Mouse (Mus musculus): Measurements from ENCODE around the gene Insr. TPM values are rescaled to one million over a fixed set of nuclear protein-coding genes. Genes with fewer than 3 reads are reported as not detected.

The Insr gene
- polyA plus RNA-seq, 1 experiment from 2014 or later = 40.2 TPM

DNA sequence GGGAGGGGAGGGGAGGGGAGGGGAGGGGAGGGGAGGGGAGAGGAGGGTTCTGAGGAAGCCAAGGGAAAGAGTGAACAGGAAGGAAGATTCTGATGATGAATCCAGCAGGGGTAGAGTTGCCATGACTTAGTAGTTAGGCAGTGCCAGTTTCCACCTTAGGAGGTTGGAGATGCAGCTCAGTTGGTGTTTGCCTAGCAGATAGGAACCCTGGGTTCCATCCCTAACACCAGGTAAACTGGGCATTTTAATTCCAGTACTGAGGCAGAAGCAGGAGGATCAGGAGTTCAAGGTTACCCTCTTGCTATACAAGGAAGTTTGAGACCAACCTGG is 56.8 kb downstream of the Insr start:
- Histone ChIP-seq H3K9ac (no peak overlapping the region), H3K27ac (no peak overlapping the region), H3K4me2 (replicated peaks) (no peak overlapping the region), H3K4me1 (peaks cover 11% of the 10 kb centered on the region), H3K9me3 (no peaks in the 10 kb centered on the region), H3K27me3 (no peaks in the 10 kb centered on the region), H3K36me3 (no peaks in the 10 kb centered on the region), H3K4me3 (no peak overlapping the region)
- no peak for ATAC-seq (ENCODE audit: low FRiP score, low read depth)

DNA sequence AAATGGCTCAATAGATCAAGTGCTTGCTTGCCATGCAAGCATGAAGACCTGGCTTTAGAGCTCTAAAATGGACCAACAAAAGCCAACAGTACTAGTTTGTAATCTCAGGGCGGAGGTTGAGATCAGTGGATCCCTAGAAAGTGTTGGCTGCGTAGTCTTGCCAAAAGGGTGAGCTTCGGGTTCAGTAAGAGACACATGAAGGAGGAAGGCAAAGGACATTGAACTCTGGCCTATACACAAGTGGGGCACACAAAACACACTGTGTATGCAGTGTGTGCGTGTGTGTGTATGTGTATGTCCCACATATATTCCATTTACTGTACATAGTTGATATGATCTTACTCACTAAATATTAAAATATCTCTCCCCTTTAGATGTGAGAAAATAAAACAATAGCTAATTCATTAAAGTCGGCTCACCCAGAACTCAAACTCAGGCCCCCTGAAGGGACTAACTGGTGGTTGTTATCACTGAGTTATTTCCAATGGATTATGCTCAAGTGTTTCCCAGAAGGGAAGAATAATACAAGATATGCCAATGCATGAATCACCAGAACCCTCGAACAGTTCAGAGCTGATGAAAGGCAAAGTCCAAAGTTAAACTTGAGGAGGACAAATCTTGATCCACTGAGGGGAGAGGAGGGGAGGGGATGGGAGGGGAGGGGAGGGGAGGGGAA is 57.3 kb downstream of the Insr start:
- no peaks in the 10 kb centered on the region for H3K9me3 ChIP-seq
- H3K4me2 ChIP-seq (replicated peaks) = peak overlapping the region; percentile 85
- H3K4me1 ChIP-seq = peaks cover 12% of the 10 kb centered on the region
- H3K36me3 ChIP-seq = no peaks in the 10 kb centered on the region
- peak overlapping the region; percentile 58 for H3K4me3 ChIP-seq
- WGBS = 78% methylated on average over 6 of the region's 6 CpGs
- peak overlapping the region; percentile 82 for H3K9ac ChIP-seq
- no peak for ATAC-seq (ENCODE audit: low FRiP score, low read depth)
- 0 out of 2 replicates have a peak overlapping the region, but pooled peaks have one; percentile 84 for H3K27ac ChIP-seq
- H3K27me3 ChIP-seq = no peaks in the 10 kb centered on the region

DNA sequence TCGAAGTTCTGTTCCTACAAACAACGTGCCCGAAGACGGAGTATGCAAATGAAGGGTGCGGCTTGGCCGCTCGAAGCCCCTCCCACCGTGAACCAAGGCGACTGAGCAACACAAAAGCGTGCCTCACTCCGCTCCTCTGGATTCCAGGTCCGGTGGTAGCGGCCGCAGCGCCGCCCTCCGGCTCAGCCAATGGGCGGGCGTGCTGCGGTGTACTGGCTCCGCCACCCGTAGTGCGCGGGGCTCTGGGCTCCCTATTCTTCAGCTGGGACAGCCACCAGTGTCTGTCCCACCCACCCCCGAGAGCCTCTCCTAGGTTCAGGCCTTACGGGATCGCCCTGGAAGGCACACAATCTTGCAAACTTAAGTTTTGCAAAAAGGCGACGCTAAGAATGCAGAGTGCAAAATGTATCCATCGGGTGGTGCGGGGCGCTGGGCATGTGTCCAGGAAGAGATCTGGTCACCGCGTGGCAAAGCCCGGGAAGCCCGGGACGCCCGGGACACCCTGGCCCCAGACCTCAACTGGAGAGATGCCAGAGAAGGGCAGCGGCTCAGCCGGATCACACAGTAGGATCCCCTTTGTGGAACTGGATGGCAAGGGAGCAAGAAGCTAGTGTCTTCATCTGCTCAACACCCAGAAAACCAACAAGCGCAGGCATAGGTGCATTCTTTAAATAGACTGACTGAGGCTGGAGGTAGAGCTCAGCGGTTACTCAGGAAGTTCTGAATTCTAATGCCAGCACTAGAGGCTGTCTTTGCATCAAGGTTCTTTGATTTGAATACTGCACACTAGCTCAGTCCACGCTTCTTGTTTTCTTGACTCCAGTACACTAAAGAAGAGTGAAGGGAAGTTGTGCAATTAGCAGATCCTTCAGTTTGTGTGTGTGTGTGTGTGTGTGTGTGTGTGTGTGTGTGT is 58.1 kb downstream of the Insr start:
- Histone ChIP-seq H3K9ac (peak overlapping the region; percentile 82), H3K4me1 (peaks cover 20% of the 10 kb centered on the region), H3K4me2 (replicated peaks) (peak overlapping the region; percentile 85), H3K4me3 (peak overlapping the region; percentile 58), H3K27me3 (no peaks in the 10 kb centered on the region), H3K27ac (peak overlapping the region; percentile 84), H3K9me3 (no peaks in the 10 kb centered on the region), H3K36me3 (no peaks in the 10 kb centered on the region)
- 1% methylated on average over 43 of the region's 43 CpGs for WGBS
- peak; percentile 100 for ATAC-seq (ENCODE audit: low FRiP score, low read depth)

GRCm38 (mm10) chr8:3220502-3220901 is 58.9 kb downstream of the Insr start:
- no peaks in the 10 kb centered on the region for H3K27me3 ChIP-seq
- H3K36me3 ChIP-seq = no peaks in the 10 kb centered on the region
- no peaks in the 10 kb centered on the region for H3K9me3 ChIP-seq
- WGBS = 3% methylated on average over 9 of the region's 9 CpGs
- peak overlapping the region; percentile 85 for H3K4me2 ChIP-seq (replicated peaks)
- H3K4me1 ChIP-seq = peaks cover 25% of the 10 kb centered on the region
- H3K27ac ChIP-seq = peak overlapping the region; percentile 84; the same call in 1 of the 2 replicates
- peak; percentile 62 for ATAC-seq (ENCODE audit: low FRiP score, low read depth)
- peak overlapping the region; percentile 58 for H3K4me3 ChIP-seq
- peak overlapping the region; percentile 36; the same call in 1 of the 2 replicates for H3K9ac ChIP-seq

GRCm38 (mm10) chr8:3219921-3220411 is 59.5 kb downstream of the Insr start:
- Histone ChIP-seq H3K9me3 (no peaks in the 10 kb centered on the region), H3K4me2 (replicated peaks) (peak overlapping the region; percentile 85), H3K27me3 (no peaks in the 10 kb centered on the region), H3K36me3 (no peaks in the 10 kb centered on the region), H3K4me1 (peaks cover 29% of the 10 kb centered on the region), H3K9ac (no peak overlapping the region; the same call in 1 of the 2 replicates), H3K4me3 (no peak overlapping the region), H3K27ac (peak overlapping the region; percentile 84; the same call in 1 of the 2 replicates)
- WGBS = 85% methylated on average over 12 of the region's 12 CpGs
- no peak for ATAC-seq (ENCODE audit: low FRiP score, low read depth)

- no peaks in the 10 kb centered on the region for H3K9me3 ChIP-seq
- no peak for ATAC-seq (ENCODE audit: low FRiP score, low read depth)
- WGBS = 82% methylated on average over 3 of the region's 3 CpGs
- no peak overlapping the region for H3K4me3 ChIP-seq
- no peak overlapping the region for H3K27ac ChIP-seq
- no peak overlapping the region for H3K9ac ChIP-seq
- H3K4me2 ChIP-seq (replicated peaks) = no peak overlapping the region
- no peaks in the 10 kb centered on the region for H3K36me3 ChIP-seq
- peaks cover 29% of the 10 kb centered on the region for H3K4me1 ChIP-seq
- no peaks in the 10 kb centered on the region for H3K27me3 ChIP-seq
Measured at GRCm38 (mm10) chr8:3219266-3219665, 60.2 kb downstream of the Insr start.

DNA sequence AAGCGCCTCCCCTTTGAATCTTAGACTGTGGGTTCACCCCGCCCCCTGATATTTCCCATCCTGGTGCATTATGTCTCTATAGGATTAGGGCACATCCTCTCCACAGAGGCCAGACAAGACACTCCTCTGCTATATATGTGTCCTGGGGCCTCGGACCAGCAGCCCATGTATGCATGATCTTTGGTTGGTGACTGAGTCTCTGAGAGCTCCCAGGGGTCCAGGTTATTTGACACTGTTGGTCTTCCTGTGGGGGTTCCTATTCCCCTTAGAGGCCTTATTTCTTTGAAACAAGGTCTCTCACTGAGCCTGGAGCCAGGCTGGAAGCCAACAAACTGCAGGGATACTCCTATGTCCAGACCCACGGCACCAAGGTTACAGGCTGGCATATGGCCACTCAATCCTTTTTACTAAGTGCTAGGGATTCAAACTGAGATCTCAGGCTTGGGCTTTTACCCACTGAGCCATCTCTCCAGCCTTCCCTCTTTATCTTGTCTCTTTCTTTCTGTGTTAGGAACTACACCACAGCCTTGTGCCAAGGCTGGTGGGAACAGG is 62.8 kb downstream of the Insr start:
- Histone ChIP-seq H3K27ac (no peak overlapping the region), H3K9me3 (no peaks in the 10 kb centered on the region), H3K4me2 (replicated peaks) (no peak overlapping the region), H3K9ac (no peak overlapping the region), H3K27me3 (no peaks in the 10 kb centered on the region), H3K4me1 (peaks cover 25% of the 10 kb centered on the region), H3K4me3 (no peak overlapping the region), H3K36me3 (peaks cover 3% of the 10 kb centered on the region)
- WGBS = 67% methylated on average over 4 of the region's 4 CpGs
- ATAC-seq (ENCODE audit: low FRiP score, low read depth) = no peak

GRCm38 (mm10) chr8:3215561-3215960 is 63.9 kb downstream of the Insr start:
- no peak for ATAC-seq (ENCODE audit: low FRiP score, low read depth)
- Histone ChIP-seq H3K4me1 (peaks cover 22% of the 10 kb centered on the region), H3K9ac (no peak overlapping the region), H3K4me2 (replicated peaks) (no peak overlapping the region), H3K4me3 (no peak overlapping the region), H3K9me3 (no peaks in the 10 kb centered on the region), H3K27me3 (no peaks in the 10 kb centered on the region), H3K36me3 (peaks cover 13% of the 10 kb centered on the region), H3K27ac (no peak overlapping the region)

GRCm38 (mm10) chr8:3214601-3215000 is 64.8 kb downstream of the Insr start:
- H3K36me3 ChIP-seq = peaks cover 14% of the 10 kb centered on the region
- no peak overlapping the region for H3K4me2 ChIP-seq (replicated peaks)
- 79% methylated on average over 1 of the region's 1 CpGs for WGBS
- H3K27me3 ChIP-seq = no peaks in the 10 kb centered on the region
- H3K9me3 ChIP-seq = no peaks in the 10 kb centered on the region
- H3K27ac ChIP-seq = no peak overlapping the region
- no peak overlapping the region for H3K9ac ChIP-seq
- no peak for ATAC-seq (ENCODE audit: low FRiP score, low read depth)
- H3K4me3 ChIP-seq = no peak overlapping the region
- H3K4me1 ChIP-seq = peaks cover 24% of the 10 kb centered on the region

GRCm38 (mm10) chr8:3211456-3211855 is 68.0 kb downstream of the Insr start:
- Histone ChIP-seq H3K4me1 (peaks cover 22% of the 10 kb centered on the region), H3K4me2 (replicated peaks) (no peak overlapping the region), H3K27me3 (no peaks in the 10 kb centered on the region), H3K36me3 (peaks cover 27% of the 10 kb centered on the region), H3K27ac (no peak overlapping the region), H3K4me3 (no peak overlapping the region), H3K9ac (no peak overlapping the region), H3K9me3 (no peaks in the 10 kb centered on the region)
- 78% methylated on average over 9 of the region's 9 CpGs for WGBS
- ATAC-seq (ENCODE audit: low FRiP score, low read depth) = no peak

- Histone ChIP-seq H3K27ac (peak overlapping the region; percentile 39), H3K9ac (no peak overlapping the region), H3K4me1 (peaks cover 11% of the 10 kb centered on the region), H3K4me2 (replicated peaks) (no peak overlapping the region), H3K27me3 (no peaks in the 10 kb centered on the region), H3K4me3 (no peak overlapping the region), H3K36me3 (peaks cover 36% of the 10 kb centered on the region), H3K9me3 (no peaks in the 10 kb centered on the region)
- 87% methylated on average over 3 of the region's 3 CpGs for WGBS
- no peak for ATAC-seq (ENCODE audit: low FRiP score, low read depth)
Measured at GRCm38 (mm10) chr8:3209960-3210359, 69.5 kb downstream of the Insr start.

DNA sequence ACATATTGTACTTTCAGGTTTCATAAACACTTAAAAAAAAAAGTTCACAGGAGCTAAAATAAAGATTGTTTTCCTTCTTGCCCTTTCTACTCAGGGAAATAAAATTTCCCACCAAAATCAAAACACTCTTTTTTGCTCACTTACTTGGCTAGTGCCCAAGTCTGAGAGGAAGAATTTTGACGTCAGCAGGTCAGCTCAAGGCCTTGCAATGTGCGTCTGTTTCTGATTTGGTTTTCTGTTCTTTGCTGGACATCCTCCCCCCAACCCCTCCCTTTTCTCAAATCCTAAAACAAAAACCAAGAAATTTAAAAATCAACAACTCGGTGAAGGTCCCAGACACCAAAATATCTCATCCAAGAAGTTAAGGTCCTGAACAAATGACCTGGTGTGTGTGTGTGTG is 70.1 kb downstream of the Insr start:
- Histone ChIP-seq H3K9me3 (no peaks in the 10 kb centered on the region), H3K27me3 (no peaks in the 10 kb centered on the region), H3K4me2 (replicated peaks) (no peak overlapping the region), H3K9ac (no peak overlapping the region), H3K4me3 (no peak overlapping the region), H3K27ac (peak overlapping the region; percentile 39; the same call in 1 of the 2 replicates), H3K4me1 (peaks cover 11% of the 10 kb centered on the region), H3K36me3 (peaks cover 43% of the 10 kb centered on the region)
- WGBS = 27% methylated on average over 3 of the region's 3 CpGs
- ATAC-seq (ENCODE audit: low FRiP score, low read depth) = no peak; the same call in 1 of the 2 replicates

All from limb, embryonic 13.5 days (tissue).